Mouse (Mus musculus): ENCODE data around the gene Tmem131. TPM values are rescaled to one million over a fixed set of nuclear protein-coding genes. Genes with fewer than 3 reads are reported as not detected.
A peak's percentile ranks its signal among the peaks of the same experiment; 100 is the strongest.

The Tmem131 gene
- 18.6 and 28.1 TPM in 2 replicates for total RNA-seq (2017)

GRCm38 (mm10) chr1:36943653-36944052 lies at the start of gene Tmem131:
Gene Tmem131, minus strand, starts transcription at chr1:36943666.
- ATAC-seq (replicated peaks; ENCODE audit: low read depth, poor library complexity, severe bottlenecking), result peak; percentile 36

- no peak for ATAC-seq (replicated peaks; ENCODE audit: low read depth, poor library complexity, severe bottlenecking)
Measured at GRCm38 (mm10) chr1:36988561-36988960, 45.1 kb upstream of the Tmem131 start.

GRCm38 (mm10) chr1:36988161-36988560 lies 44.7 kb upstream of the Tmem131 start:
- ATAC-seq (replicated peaks; ENCODE audit: low read depth, poor library complexity, severe bottlenecking), result no peak

GRCm38 (mm10) chr1:36987172-36988148 lies 44.0 kb upstream of the Tmem131 start:
- ATAC-seq (replicated peaks; ENCODE audit: low read depth, poor library complexity, severe bottlenecking), result peak; percentile 76

- no peak for ATAC-seq (replicated peaks; ENCODE audit: low read depth, poor library complexity, severe bottlenecking)
Measured at GRCm38 (mm10) chr1:36986396-36987160, 43.1 kb upstream of the Tmem131 start.

GRCm38 (mm10) chr1:36985896-36986295 lies 42.4 kb upstream of the Tmem131 start:
- no peak for ATAC-seq (replicated peaks; ENCODE audit: low read depth, poor library complexity, severe bottlenecking)

GRCm38 (mm10) chr1:36984406-36984805 lies 40.9 kb upstream of the Tmem131 start:
- no peak for ATAC-seq (replicated peaks; ENCODE audit: low read depth, poor library complexity, severe bottlenecking)

GRCm38 (mm10) chr1:36983754-36984153 lies 40.3 kb upstream of the Tmem131 start:
- ATAC-seq (replicated peaks; ENCODE audit: low read depth, poor library complexity, severe bottlenecking), result no peak

GRCm38 (mm10) chr1:36982191-36982961 lies 38.9 kb upstream of the Tmem131 start:
- ATAC-seq (replicated peaks; ENCODE audit: low read depth, poor library complexity, severe bottlenecking), result no peak

GRCm38 (mm10) chr1:36976770-36977169 lies 33.3 kb upstream of the Tmem131 start:
- no peak for ATAC-seq (replicated peaks; ENCODE audit: low read depth, poor library complexity, severe bottlenecking)

- no peak for ATAC-seq (replicated peaks; ENCODE audit: low read depth, poor library complexity, severe bottlenecking)
Measured at GRCm38 (mm10) chr1:36970918-36971617, 27.6 kb upstream of the Tmem131 start.

- no peak for ATAC-seq (replicated peaks; ENCODE audit: low read depth, poor library complexity, severe bottlenecking)
Measured at GRCm38 (mm10) chr1:36965831-36966230, 22.4 kb upstream of the Tmem131 start.

- no peak for ATAC-seq (replicated peaks; ENCODE audit: low read depth, poor library complexity, severe bottlenecking)
Measured at GRCm38 (mm10) chr1:36962379-36963176, 19.1 kb upstream of the Tmem131 start.

GRCm38 (mm10) chr1:36960509-36961222 lies 17.2 kb upstream of the Tmem131 start:
- ATAC-seq (replicated peaks; ENCODE audit: low read depth, poor library complexity, severe bottlenecking), result peak; percentile 42

GRCm38 (mm10) chr1:36949591-36950184 lies 6.2 kb upstream of the Tmem131 start:
- ATAC-seq (replicated peaks; ENCODE audit: low read depth, poor library complexity, severe bottlenecking), result no peak

GRCm38 (mm10) chr1:36947448-36947847 lies 4.0 kb upstream of the Tmem131 start:
- ATAC-seq (replicated peaks; ENCODE audit: low read depth, poor library complexity, severe bottlenecking), result no peak

GRCm38 (mm10) chr1:36940381-36940762 lies 3.1 kb downstream of the Tmem131 start:
- ATAC-seq (replicated peaks; ENCODE audit: low read depth, poor library complexity, severe bottlenecking), result no peak
